Mouse (Mus musculus) CD4-positive, CD25-positive, alpha-beta regulatory T cell, adult 9 weeks (primary cell): ENCODE data around the gene Ifi213. TPM values are rescaled to one million over a fixed set of nuclear protein-coding genes. Genes with fewer than 3 reads are reported as not detected.

ENCODE experiments used
- polyA plus RNA-seq: library from polyadenylated mRNA; unstranded; fragments of 100-300 nt; shearing (Covaris generic); gene quantifications from one replicate; pipeline ENCODE4 v1.2.1, GENCODE M21; 2017

Ifi213 gene
- polyA plus RNA-seq: 145 TPM

DNA sequence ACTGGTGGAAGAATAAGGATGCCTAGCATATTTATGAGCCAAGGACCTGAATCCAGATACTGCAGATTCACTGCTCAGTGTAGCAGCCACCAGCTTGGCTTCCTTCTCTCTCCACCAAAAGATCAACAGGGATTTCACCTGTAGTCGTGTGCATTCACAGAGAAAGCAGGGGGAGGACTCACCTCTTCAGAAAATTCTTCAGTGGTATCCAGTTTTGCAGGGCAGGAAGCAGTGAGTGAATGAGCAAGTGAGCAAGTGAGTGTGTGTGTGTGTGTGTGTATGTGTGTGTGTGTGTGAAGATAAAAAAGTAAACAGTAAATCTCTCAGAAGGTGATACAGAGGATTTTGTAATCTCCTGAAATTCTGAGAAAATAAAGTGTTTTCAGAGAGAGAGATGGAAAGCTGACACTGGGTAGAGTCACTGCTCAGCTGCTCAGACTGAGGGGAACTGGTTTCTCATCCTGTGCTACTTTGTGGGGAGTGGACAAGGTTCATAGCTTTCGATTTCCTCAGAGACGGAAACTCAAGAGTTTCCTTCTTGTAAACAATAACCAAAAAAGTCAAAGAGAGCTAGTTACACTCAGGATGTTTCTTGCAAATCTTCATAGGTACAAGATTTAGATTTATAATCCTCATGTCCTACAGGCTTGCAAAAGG is at the start of gene Ifi213:
TSS of gene Ifi213 (minus strand) at position 437 of the 657 bp plus-strand sequence.

DNA sequence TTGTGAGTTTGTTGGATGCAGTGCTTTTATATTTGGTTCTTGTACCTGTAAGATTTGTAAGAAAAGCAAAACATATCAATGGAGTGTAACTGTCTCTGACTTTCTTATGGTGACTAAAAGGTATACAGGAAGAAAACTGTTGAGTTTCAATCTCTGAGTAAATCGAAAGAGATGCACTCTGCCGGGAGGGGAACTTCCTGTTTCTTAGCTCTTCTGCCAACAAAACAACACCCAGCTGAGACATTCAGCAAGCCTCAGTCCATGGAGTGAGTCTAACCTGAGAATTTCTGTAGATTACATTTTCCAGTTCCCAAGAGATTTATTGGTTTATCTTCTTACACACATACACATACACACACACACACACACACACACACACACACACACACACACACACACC is 31.5 kb upstream of the Ifi213 start, which contains the start of gene Ifi209:
TSS of gene Ifi209 (plus strand) at position 296 of the 400 bp plus-strand sequence.

DNA sequence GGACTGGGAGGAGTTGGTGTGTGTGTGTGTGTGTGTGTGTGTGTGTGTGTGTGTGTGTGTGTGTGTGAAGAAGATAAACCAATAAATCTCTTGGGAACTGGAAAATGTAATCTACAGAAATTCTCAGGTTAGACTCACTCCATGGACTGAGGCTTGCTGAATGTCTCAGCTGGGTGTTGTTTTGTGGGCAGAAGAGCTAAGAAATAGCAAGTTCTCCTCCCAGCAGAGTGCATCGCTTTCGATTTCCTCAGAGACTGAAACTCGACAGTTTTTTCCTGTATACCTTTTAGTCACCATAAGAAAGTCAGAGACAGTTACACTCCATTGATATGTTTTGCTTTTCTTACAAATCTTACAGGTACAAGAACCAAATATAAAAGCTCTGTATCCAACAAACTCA is 63.3 kb downstream of the Ifi213 start, which contains the start of gene Ifi214:
TSS of gene Ifi214 (minus strand) at position 167 of the 400 bp plus-strand sequence.

Other genes starting within 250 kb of the Ifi213 start
- gene Aim2, start 248.4 kb downstream of the Ifi213 start, polyA plus RNA-seq: 74.2 TPM
- gene Cadm3, start 231.6 kb downstream of the Ifi213 start, polyA plus RNA-seq: not detected
- gene Ifi206, start 108.2 kb downstream of the Ifi213 start, polyA plus RNA-seq: 187 TPM
- gene Ifi214, start 63.3 kb downstream of the Ifi213 start, polyA plus RNA-seq: 48.8 TPM
- 265 TPM for gene Ifi209, start 31.6 kb upstream of the Ifi213 start, polyA plus RNA-seq
- gene Ifi208, start 74.4 kb upstream of the Ifi213 start, polyA plus RNA-seq: 149 TPM
- gene Ifi207, start 142.5 kb upstream of the Ifi213 start, polyA plus RNA-seq: 0.11 TPM
- gene Ifi204, start 167.7 kb upstream of the Ifi213 start, polyA plus RNA-seq: 0.31 TPM